Mouse (Mus musculus) stomach, postnatal 0 days (tissue): ENCODE results near the gene Frmd6.

ENCODE experiments used
- CTCF ChIP-seq: IDR thresholded peaks from 2 replicates; pipeline ENCODE4 v1.5.1; 2016; ENCODE audit warnings: antibody characterized with exemption, low read depth, mild to moderate bottlenecking, moderate library complexity
- EP300 ChIP-seq: optimal IDR thresholded peaks from 2 replicates; pipeline ENCODE3; 2016; ENCODE audit warnings: antibody characterized with exemption

DNA sequence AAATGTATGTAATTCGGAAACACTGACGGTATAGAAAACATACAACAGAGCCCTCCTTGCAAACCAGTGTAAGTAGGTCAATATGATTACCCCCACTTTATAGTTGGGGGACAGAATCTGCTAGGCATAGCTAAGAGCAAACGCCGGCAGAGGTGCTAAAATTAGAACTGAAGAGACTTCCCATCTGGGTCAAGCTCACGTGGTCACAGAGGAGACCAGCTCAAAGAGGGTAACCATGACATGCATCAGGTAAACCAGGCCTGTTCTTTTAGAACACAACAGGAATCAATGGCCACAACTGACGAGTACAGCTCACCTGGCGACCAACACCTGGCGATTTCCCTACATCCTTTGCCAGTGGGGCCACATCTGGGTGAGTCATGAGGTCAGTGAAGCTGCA is 25.2 kb upstream of the Frmd6 start:
- TF ChIP-seq CTCF: no peak
- no peak for TF ChIP-seq EP300
